Mouse (Mus musculus) cerebellum, postnatal 25 days (tissue): ENCODE data around the gene Gm20683.

ENCODE experiments used
- DNase-seq, 2 experiments: peaks; one replicate each; pipeline ENCODE4 v3.0.0; 2021; ENCODE audit warnings: mixed read lengths in 2 of 2

The Gm20683 gene

DNA sequence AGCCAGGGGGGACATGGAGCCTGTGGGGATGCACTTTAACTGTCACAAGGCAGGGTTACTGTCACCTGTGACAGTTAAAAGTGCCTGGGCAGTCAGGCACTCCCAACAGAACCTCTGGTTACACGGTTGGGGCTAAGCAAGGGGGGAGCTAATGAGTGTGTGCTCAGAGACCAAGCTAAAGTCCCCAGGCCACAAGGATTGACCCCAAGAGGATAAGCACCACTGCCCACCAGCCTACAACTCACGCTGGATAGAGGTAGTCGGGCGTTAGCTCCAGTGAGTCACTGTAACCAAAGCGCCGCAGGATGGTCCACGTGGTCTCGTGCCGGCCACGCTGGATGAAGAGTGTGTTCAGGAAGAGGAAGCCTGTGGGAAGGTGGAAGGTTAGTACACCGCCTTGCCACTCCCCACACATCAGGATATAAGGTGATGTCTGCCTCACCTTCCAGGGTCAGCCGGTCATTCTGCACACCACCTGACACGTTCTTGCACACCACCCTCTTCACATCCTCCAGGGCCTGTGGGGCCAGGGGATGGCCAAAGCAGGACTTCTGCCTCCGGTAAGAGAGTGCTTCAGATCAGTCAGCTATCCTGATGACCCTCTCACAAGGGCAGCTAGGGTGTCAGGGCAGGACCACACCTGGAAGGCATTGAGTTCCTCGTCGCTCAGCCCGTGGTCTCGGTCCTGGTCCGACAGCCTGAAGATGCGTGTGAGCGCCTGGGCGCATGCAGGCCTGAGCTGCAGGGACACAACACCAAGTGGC lies at the start of gene Gm20683:
Gm20683 (minus strand) TSS at position 647 of the 764 bp plus-strand sequence.
- DNase-seq, result no peak

DNA sequence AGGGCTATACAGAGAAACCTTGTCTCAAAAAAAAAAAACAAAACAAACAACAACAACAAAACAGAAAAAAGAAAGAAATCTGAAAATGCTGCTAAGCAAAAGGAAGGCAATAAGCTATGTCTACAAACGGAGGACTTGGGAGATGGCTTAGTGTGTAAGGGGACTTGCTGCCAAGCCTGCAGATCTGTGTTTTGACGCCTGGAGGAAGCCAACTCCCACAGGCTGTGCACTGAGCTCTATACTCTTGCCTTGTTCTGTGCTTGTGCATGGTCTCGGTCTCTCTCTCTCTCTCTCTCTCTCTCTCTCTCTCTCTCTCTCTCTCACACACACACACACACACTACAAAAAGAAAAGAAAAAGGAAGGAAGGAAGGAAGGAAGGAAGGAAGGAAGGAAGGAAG lies 47.3 kb upstream of the Gm20683 start:
- DNase-seq, result no peak

DNA sequence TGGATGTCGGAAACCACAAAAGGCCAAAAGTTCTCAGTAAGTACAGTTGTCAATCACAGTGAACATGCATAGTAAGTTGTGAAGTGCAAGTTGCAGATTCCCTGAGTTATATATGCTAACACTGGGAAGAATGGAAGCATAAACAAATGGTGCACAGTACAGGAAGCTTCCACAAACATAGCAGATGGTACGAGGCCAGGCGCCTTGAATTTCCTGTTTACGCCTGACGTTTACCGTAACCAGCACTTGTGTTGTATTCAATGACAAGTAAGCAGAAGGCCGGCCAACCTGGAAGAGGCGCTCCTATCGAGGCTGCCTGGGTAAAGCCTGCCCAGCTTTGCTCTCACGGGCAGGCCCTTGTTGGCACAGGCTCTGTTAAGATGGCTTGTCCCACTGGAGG lies 45.9 kb upstream of the Gm20683 start:
- DNase-seq, result no peak

DNA sequence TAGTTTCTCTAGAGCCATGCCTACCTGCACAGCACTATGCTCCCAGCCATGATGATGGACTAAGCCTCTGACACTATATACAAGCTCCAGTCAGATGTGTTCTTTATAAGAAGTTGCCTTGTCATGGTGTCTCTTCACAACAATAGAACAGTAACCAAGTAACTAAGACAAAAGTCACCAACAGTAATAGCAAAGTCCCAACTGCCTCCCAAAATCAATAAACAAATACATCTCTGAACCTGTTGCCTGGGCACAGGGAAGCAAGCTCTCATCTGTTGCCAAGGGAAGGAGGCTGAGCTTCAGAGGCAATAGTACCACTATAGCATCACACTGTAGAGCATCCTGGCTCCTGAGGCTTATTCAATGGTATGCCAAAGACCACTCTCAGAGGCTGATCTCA lies 45.2 kb upstream of the Gm20683 start:
- no peak for DNase-seq

DNA sequence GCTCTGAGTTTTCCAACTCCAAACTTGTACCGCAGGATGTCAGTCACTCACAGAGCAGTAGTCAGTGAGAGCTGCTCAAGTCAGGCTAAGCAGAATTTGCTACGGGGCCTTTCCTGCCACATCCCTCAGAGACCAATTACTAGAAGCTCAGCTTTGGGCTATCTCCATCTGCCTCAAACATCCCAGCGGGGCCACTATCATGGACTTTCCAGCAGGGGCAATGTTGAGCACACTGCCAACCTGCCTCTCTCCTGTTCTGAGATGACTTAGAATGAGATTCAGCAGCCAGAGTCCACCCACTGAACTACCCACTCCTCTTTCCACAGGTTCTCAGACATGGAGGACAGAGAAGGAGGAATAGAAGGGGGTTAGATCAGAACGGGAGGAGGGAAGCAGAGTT lies 44.1 kb upstream of the Gm20683 start:
- peak; percentile 43 to 68 for DNase-seq

DNA sequence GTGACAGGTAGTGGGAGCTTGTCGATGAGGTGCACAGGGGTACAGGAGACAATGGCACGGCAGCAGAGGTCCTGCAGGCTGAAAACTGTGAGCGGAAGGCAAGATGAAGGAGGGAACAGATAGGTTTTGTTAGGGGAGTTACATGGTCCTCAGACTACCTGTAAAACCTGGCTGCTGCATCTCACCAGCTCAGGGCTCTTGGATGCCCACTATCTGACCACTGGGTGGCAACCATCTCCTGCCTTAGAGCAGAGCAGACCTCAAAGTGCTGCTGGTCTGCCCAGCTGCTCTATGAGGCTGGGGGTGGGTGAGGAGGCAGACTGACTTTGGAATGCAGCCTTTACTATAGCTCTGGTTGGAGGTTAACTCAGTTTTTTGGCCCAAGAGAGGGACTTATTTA lies 42.3 kb upstream of the Gm20683 start:
- DNase-seq, result no peak

- no peak for DNase-seq
These were observed 41.7 kb upstream of the Gm20683 start for GRCm38 (mm10) chr17:25883268-25883667.

- no peak for DNase-seq
These were observed 40.7 kb upstream of the Gm20683 start for GRCm38 (mm10) chr17:25882306-25882705.

- DNase-seq, result no peak
These were observed 40.1 kb upstream of the Gm20683 start for GRCm38 (mm10) chr17:25881691-25882090.

GRCm38 (mm10) chr17:25880913-25881641 lies 39.5 kb upstream of the Gm20683 start:
- DNase-seq, result peak in 1 of 2 experiments; percentile 35

DNA sequence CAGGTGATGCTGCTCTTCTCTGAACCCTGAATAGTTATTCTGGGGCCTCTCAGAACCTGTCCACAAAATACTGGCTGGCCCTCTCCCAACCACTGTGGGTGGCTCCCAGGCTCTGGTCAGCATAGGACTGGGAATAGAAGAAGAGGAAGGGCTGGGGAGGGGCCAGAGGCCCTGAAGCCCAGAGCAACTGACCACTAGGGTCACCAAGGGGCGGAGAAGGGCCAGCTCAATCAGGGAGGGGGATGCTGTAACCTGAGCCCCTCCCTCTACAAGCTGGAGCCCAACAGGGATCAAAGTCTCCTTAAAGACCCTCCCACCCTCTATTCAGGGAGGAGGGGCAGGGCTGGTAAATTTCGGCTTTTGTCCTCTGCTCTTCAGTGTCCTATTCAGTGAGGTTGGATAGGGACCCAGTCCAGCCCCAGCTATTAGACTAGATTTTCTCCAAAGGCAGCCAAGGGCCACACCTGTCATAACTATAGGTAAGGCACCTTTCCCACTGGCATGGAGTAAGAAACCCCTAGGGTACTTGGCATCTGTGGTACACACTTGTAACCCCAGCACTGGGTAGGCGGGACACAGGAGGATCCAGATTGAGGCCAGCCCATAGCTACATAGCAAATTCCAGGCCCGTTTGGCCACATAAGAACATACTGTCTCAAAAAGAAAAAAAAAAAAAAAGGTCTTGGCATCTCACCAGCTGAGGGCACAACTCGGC lies 38.8 kb upstream of the Gm20683 start, which contains the start of gene Wfikkn1:
Wfikkn1 (minus strand) TSS at position 663 of the 715 bp plus-strand sequence.
- no peak for DNase-seq

DNA sequence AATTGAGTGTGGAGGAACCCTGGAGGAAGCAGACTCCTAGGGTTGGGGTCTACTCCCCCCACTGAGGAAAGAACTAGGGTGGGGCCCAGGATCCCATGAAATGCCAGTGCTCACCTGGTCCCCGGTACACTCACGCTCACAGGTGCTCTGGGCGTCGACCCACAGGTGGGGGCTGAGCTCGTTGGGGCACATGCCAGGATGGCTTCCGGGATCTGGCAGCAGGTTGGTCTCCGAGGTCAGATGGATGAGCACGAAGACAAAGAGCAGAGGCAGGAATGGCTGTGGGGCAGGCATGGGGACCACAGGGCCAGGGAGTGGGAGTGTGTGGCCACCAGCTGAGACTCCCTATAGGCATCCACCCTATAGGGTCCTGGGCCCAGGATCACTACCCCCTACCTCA lies 38.2 kb upstream of the Gm20683 start:
- peak; percentile 37 to 56 for DNase-seq

DNA sequence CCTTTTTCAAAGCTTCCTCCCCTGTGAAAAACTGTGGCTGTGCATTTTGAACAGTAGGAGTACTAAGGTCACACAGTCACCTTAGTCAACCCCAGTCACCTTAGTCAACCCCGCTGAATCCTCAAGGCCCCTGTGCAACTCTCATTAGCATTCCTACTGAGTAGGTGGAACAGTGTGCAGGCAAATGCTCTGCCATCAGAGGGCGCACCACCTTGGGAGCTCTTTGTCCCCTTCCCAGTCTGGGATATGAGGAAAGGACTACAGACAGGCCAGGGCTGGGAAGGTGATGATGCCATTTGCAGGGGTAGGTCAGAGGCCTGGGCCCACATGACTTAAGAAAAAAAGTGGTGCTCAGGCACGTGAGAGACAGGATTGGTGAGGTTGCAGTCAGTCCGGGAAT lies 37.7 kb upstream of the Gm20683 start:
- DNase-seq, result peak; percentile 56 to 69

DNA sequence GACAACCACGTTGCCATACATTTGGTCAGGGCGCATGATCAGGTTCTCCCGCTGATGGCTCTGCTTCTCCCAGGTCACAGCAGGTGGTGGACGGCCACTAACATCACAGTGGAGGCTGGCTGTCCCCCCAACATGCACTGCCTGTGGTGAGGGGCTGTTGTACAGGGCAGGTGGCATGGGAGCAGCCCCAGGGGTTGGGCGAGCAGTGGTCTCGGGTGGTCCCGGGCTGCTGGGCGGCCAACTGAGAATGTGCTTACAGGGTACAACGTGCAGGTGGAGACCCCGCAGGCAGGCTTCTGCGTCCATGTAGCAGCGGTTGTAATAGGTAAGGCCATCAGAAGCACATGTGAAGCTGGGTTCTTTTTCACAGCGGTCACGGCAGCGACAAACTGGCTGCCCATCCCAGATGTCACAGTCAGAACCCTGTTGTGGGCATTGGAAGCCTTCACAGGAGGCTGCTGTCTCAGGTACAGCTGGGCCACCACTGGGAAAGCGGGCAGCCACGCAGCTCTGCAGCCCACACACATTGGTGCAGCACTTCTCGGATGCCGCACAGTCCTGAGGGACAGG lies 37.1 kb upstream of the Gm20683 start:
- peak in 1 of 2 experiments; percentile 53 for DNase-seq

- DNase-seq, result peak; percentile 42 to 62
These were observed 36.4 kb upstream of the Gm20683 start for GRCm38 (mm10) chr17:25877741-25878610.

DNA sequence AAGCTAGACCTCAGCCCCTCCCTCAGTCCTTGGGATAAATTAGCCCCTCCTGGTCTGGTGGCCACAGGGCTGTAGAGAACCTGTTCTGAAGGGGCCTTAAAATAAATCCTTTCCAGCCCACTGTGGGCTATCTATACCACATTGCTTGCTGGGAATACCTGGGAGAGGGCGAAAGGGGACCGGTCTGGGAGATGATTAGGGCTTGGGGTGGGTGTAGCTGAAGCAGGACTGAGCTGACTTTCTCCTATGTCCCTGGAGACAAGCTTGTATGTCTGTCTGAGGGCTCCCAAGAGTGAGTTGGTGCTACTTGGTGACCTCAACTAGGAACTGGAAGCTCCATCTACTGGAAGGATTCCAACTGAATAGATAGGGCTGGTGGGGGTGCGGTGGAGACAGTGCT lies 35.5 kb upstream of the Gm20683 start:
- peak in 1 of 2 experiments; percentile 17 for DNase-seq

DNA sequence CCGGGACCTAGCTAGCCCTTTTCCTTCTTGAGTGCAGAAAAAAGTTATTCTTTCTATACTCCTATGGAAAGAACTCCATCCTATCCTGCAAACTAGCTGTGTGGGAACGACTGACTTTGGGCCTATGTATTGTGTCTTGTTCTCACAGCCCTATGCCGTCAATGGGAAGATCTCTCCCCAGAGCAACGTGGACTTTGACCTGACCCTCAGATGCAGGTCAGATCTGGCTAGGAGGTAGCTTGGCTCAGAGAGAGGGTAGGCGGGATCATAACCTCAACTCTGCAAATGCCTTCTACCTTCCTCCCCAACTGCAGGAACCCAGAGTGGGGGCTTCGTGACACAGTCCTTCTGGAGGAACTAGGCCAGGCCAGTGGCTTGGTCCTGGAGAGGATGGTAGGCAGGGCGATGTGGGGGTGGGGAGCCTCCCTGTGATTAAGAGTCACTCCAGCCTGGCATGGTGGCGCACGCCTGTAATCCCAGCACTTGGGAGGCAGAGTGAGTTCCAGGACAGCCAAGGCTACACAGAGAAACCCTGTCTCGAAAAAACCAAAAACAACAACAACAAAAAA lies 34.9 kb upstream of the Gm20683 start:
- DNase-seq, result peak in 1 of 2 experiments; percentile 55

DNA sequence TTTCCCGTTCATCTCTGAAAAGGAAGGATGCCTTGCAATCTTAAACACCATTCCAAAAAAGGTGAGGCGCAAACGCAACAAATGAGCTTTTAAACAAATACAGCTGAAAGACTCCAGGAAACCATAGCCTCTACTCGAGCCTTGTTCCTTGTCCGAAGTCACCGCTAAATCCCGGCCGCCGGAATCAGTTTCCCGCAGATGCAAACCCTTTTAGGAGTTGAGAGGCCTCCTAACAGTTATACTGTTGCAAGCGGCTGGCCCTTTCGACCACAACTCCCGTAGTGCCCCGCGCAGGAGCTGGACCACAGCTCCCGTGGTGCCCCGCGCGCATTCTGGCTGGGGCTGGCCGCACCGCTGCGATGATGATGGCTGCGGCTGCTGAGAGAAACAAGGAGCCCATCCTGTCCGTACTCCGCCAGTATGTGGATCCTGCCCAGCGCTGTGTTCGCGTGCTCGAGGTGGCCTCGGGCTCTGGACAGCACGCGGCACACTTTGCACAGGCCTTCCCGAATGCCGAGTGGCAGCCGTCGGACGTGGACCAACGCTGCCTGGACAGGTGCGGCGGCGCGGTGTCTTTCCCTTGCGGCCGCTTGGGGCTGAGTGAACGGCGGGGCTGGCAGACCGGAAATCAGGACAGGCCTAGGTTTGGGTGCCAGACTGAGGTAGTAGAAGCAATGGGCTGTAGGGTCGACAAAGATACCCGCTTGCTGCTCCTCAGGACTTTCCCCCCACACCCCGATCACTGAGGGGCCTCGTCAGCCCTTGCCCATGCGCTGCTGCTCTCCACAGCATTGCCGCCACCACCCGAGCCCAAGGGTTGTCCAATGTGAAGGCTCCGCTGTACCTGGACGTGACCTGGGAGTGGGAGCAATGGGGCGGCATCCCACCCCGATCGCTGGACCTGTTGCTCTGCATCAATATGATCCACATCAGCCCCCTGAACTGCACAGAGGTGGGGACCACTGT lies 33.9 kb upstream of the Gm20683 start:
- peak; percentile 94 to 95 for DNase-seq

GRCm38 (mm10) chr17:25874721-25875170 lies 33.2 kb upstream of the Gm20683 start, which contains the start of gene Mettl26:
Gene Mettl26 (plus strand): TSS chr17:25875074.
- DNase-seq, result peak; percentile 96

DNA sequence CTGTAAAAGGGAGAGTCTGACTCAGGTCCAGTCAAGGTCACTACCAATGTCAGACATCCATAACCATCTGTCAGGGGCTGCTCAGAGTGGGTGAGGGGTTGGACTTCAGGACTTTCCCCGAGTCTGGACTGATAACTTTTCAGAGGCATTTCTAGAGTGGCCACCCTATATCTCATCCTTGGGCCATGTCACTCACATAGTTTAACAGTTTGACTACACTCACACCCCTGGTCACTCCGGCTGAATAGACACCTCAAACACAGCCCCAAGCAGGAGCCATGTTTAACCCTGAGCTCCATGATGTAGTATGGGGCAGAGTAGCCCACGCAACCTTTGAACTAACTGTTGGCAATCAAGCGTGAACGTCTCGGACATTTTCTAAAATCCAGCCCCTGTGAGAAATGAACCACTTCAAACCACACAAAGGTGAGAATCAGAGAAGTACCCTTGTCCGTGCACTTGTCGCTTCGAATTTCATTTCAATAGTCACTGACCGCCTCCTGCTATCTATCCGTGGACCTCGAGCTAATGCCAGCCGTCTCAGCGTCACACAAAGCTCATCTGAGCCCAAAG lies 32.7 kb upstream of the Gm20683 start:
- no peak for DNase-seq
